Mouse (Mus musculus) megakaryocyte, embryonic 14.5 days (primary cell): ENCODE results near the gene Mettl27. TPM values are rescaled to one million over a fixed set of nuclear protein-coding genes. Genes with fewer than 3 reads are reported as not detected.
"Not testable (repeated sequence)": the region's sequence is repeated elsewhere in the genome, so short reads cannot be mapped to it uniquely, and the experiment has no call there.

Source experiments
- H3K27me3 ChIP-seq: replicated peaks from 2 replicates; pipeline ENCODE3; 2012; ENCODE audit warnings: inconsistent platforms
- H3K36me3 ChIP-seq: replicated peaks from 2 replicates; pipeline ENCODE3; 2012; ENCODE audit warnings: low read length, inconsistent platforms, mixed read lengths
- H3K4me1 ChIP-seq: 2 replicates; pipeline ENCODE4 v1.6.1; 2012; ENCODE audit warnings: inconsistent platforms
- H3K4me3 ChIP-seq: replicated peaks from 2 replicates; pipeline ENCODE3; 2012; ENCODE audit warnings: moderate library complexity, mild to moderate bottlenecking, inconsistent platforms
- H3K9me3 ChIP-seq: 2 replicates; pipeline ENCODE4 v1.6.1; 2012; ENCODE audit warnings: inconsistent platforms
- FLI1 ChIP-seq: IDR thresholded peaks from 2 replicates; pipeline ENCODE4 v1.6.1; 2012; ENCODE audit warnings: low read length, inconsistent platforms, mixed read lengths
- GATA1 ChIP-seq: IDR thresholded peaks from 3 replicates; pipeline ENCODE4 v1.6.1; 2012; ENCODE audit warnings: mixed read lengths, low read length, inconsistent platforms, borderline replicate concordance
- polyA plus RNA-seq: library from polyadenylated mRNA; stranded (reverse); fragments of >175 nt; gene quantifications from 2 replicates; pipeline ENCODE4 v1.2.3, GENCODE M21; 2012; ENCODE audit warnings: low replicate concordance; ENCODE audit not compliant: insufficient read depth

The Mettl27 gene
- polyA plus RNA-seq, 1 experiment, result 34.3 TPM

DNA sequence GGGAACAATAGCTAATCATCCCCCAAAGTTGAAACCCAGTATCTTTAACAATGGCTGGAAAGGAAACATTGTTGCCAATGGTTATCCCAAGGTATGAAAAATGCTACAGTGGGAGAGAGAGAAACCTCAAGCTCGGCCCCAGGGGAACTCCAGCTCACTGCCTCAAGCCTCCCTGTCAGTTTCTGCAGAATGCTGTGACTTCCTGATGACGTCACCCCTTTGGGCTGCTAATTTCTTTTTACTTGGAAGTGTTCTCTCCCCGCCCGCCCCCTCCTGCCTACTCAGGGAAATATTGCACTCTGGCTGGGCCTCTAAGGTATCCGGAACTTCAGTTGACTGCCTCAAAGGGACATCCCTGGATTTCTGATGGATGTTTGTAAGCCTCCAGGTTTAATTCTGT is 31.4 kb downstream of the Mettl27 start:
- Histone ChIP-seq H3K27me3 (peaks cover 17% of the 10 kb centered on the region), H3K4me3 (no peak overlapping the region), H3K4me1 (peaks cover 68% of the 10 kb centered on the region), H3K9me3 (no peaks in the 10 kb centered on the region), H3K36me3 (no peaks in the 10 kb centered on the region)
- TF ChIP-seq GATA1 (no peak), FLI1 (no peak)

DNA sequence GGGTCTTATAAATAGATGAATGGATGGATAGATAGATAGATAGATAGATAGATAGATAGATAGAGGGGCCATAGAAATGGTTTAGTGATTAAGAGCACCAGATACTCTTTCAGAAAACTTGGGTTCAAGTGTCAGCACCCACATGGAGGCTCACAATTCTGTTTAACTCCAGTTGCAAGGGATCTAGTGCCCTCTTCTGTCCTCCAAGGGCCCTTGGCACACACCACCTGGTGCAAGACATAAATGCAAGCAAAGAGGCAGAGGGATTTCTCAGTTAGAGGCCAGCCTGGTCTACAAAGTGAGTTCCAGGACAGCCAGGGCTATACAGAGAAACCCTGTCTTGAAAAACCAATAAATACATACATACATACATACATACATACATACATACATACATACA is 32.5 kb downstream of the Mettl27 start:
- Histone ChIP-seq H3K4me1 (peaks cover 57% of the 10 kb centered on the region), H3K27me3 (peaks cover 21% of the 10 kb centered on the region)
- H3K4me3 ChIP-seq, H3K9me3 ChIP-seq, H3K36me3 ChIP-seq: not testable (repeated sequence)

DNA sequence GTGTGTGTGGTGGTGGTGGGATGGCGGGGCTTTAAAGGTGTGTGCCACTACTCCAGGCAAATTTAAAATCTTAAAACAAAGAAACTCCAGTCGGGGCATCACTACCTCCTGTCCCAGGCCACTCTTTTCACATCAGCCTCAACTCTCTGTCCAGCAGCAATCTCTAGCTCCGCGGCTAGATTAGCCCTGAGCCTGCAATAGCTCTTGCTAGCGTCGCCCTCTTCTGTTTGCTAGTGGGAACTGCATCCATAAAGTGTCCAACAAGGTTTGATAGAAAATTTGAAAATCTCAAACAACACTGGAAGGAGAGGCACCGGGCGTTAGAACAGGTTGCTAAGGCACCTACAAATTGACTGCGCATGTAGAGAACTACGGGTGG is 33.3 kb downstream of the Mettl27 start:
- peak overlapping the region; percentile 90 for H3K4me3 ChIP-seq

DNA sequence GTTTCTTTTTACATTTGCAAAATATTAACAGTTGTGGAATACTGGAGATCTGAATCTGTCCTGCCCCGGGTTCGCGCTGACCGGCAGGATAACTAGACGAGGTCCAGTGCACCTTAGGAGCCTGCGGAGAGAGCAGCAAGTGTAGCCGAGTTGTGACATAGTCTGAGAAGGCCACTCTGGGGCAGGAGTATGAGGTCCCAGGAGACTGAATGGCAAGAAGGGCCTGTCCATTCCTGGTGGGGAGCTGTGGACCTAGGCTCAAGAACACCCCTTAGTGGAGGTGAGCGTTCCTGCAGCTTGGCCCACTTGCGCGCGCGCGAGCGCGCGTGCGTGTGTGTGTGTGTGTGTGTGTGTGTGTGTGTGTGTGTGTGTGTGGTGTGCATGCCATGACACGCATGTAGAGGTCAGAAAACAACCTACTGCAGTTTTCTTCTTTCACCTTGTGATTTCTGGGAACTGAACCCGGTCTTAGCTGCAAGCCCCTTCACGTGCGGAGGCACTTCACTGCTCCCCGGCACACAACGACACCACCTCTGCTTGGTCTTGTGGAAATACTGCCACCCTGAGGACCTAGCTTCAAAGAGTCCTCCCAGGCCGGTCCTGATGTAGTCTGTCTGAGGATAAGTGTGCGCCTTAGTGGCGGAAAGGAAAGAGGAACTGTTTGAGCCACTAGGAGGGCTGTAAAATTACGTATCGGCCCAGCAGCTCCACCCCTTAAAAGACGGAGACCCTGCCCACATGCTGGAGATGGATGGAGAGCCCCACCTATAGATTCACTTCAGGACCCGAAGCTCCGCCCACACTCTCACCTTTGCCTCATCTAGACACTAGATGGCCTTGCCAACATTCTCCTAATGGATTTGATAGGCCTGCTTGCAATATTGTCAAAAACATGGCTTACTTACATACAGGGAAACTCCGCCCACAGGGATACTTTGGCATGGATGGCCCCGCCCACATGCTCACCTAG is 34.0 kb downstream of the Mettl27 start:
- peak overlapping the region; percentile 90 for H3K4me3 ChIP-seq
- H3K9me3 ChIP-seq, result no peaks in the 10 kb centered on the region
- peaks cover 42% of the 10 kb centered on the region for H3K4me1 ChIP-seq
- TF ChIP-seq FLI1 (no peak), GATA1 (no peak)
- H3K27me3 ChIP-seq, result peaks cover 24% of the 10 kb centered on the region
- no peaks in the 10 kb centered on the region for H3K36me3 ChIP-seq

More for the DNA sequence above, 33.3 kb downstream of the Mettl27 start:
- Histone ChIP-seq H3K36me3 (no peaks in the 10 kb centered on the region), H3K9me3 (no peaks in the 10 kb centered on the region), H3K4me1 (peaks cover 49% of the 10 kb centered on the region), H3K27me3 (peaks cover 21% of the 10 kb centered on the region)
- no peak for TF ChIP-seq GATA1
- TF ChIP-seq FLI1, result no peak

DNA sequence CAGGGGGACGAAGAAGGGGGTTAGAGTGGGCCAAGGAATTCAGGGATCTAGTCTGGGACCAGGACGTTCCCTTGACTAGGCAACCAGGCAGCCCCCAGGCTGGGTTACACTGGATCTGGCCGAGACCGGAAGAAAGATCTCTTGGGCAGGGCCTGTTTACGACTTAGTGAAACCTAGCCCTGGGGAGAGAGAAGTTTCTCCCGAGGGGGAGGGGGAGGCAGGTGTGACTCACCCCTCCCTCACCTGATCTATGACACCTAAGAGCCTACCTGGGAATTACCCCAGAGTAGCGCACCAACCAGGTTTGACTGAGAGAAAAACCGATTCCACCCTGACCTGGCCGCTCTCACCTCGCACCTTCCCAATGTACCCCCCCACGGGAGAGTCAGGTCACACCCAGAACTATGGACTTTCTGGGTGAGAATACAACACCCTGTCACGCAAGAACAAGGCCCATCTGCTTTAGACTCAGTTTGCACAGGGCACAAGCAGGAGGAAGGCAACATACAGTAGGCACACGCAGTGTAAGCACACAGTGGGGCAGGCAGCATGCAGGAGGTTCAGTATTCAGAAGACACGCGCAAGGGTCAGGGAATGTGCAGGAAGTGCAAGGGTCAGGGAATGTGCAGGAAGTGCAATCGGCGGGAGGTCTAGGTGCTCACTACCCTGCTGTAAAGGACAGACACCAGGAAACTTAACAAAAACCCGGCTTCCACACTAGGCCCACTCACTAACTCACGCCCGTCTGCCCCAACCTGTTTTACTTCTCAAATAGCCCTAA is 35.2 kb downstream of the Mettl27 start:
- Histone ChIP-seq H3K36me3 (no peaks in the 10 kb centered on the region), H3K4me3 (peak overlapping the region; percentile 50), H3K9me3 (no peaks in the 10 kb centered on the region), H3K27me3 (peaks cover 24% of the 10 kb centered on the region), H3K4me1 (peaks cover 36% of the 10 kb centered on the region)
- TF ChIP-seq GATA1, result no peak
- TF ChIP-seq FLI1, result no peak

DNA sequence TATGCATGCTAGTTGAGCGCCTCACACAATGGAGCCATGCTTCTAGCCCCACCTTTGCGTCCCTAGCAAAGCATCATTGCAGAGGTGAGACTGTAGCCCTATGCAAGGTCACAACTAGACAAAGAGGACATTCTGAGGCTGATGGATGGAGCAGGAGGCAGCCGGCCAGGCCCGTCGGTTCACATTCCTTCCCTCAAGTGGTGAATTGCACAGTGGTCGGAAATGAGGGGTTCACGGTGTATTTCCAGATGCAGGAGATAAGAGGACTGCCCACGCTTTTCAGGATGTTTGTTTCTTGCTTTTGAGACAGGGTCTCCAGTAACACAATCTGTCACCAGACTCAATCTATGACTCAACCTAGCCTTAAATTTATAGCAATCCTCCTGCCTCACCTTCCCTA is 38.5 kb downstream of the Mettl27 start:
- no peak overlapping the region for H3K4me3 ChIP-seq
- peaks cover 24% of the 10 kb centered on the region for H3K27me3 ChIP-seq
- no peaks in the 10 kb centered on the region for H3K9me3 ChIP-seq
- H3K4me1 ChIP-seq, result peaks cover 41% of the 10 kb centered on the region
- TF ChIP-seq FLI1 (no peak), GATA1 (no peak)
- no peaks in the 10 kb centered on the region for H3K36me3 ChIP-seq

DNA sequence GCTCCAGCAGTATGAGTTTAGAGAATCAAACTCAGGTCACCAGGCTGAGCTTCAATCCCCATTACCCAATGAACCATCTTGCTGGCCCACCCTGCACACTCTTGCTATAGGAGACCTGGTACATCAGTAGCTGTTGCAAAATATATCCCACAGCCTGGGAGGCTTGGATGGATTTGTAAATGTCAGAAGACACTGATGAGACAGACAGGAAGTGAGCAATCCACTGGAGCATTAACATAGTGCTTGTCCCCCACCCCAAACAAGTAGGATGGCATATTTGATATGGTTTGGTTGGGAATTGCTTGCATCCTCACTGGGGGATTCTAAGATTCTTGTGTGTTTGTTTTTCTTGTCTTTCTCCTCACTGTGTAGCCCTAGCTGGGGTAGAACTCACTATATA is 40.9 kb downstream of the Mettl27 start:
- no peaks in the 10 kb centered on the region for H3K9me3 ChIP-seq

DNA sequence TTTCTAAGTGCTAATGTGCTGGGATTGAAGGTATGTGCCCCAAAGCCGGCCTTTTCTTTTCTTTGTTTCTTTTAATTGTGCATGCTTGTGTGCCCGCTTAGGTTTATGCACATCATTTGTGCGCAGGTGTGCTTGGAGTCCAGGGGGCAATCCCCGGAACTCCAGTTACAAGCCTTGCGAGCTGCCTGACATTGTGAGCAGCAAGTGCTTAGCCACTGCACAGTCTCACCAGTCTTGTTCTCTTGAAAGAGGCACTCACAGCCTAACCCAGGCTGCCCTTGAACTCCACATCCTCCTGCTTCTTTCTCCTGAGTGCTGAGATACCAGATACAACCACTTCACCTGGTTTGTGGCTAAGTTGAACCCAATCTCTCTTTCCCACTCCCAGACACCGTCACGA is 41.4 kb downstream of the Mettl27 start:
- Histone ChIP-seq H3K27me3 (peaks cover 11% of the 10 kb centered on the region), H3K9me3 (no peaks in the 10 kb centered on the region), H3K4me3 (no peak overlapping the region), H3K36me3 (no peaks in the 10 kb centered on the region), H3K4me1 (peaks cover 46% of the 10 kb centered on the region)
- TF ChIP-seq GATA1, result no peak
- no peak for TF ChIP-seq FLI1

More for the DNA sequence above, 40.9 kb downstream of the Mettl27 start:
- Histone ChIP-seq H3K4me1 (peaks cover 46% of the 10 kb centered on the region), H3K4me3 (no peak overlapping the region), H3K36me3 (no peaks in the 10 kb centered on the region), H3K27me3 (peaks cover 12% of the 10 kb centered on the region)
- TF ChIP-seq FLI1 (no peak), GATA1 (no peak)

DNA sequence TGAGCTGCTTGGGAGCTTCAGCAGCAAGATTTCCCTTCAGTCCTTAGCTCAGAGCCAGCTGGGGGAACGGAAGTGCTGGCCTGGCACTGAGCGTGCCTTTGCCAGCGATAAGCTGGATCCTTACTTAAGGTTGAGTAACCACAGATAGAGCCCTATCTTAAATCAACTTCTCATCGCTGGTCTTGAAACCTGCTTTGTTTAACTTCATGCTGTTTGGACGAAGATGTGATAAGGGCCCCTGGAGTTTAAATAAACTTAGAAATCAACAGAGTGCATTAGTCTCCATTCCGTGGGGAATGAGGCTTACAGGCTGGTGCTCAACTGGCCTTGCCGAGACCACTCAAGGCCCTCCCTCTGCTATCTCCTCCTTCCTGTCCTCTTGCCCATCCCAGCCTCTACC is 42.1 kb downstream of the Mettl27 start:
- TF ChIP-seq GATA1 (no peak), FLI1 (no peak)
- Histone ChIP-seq H3K4me1 (peaks cover 46% of the 10 kb centered on the region), H3K9me3 (no peaks in the 10 kb centered on the region), H3K27me3 (peaks cover 11% of the 10 kb centered on the region), H3K36me3 (no peaks in the 10 kb centered on the region), H3K4me3 (peak overlapping the region; percentile 81)

DNA sequence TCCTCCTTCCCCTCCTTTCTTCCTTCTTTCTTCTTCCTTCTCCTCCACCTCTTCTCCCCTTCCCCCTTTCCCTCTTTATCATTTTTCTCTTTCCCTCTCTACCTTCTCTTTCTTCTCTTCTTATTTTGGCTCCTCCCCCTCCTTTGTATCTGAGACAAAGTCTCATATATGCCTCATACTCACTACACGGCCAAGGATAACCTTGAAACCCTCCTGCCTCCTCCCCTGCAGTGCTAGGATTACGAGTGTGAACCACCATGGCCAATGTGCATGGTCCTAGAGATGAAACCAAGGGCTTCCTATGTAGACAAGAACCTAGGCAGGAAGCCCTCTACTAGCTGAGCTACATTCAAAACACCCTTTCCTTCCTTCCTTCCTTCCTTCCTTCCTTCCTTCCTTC is 42.8 kb downstream of the Mettl27 start:
- Histone ChIP-seq H3K36me3 (no peaks in the 10 kb centered on the region), H3K4me3 (no peak overlapping the region), H3K27me3 (peaks cover 10% of the 10 kb centered on the region), H3K4me1 (peaks cover 46% of the 10 kb centered on the region), H3K9me3 (no peaks in the 10 kb centered on the region)
- TF ChIP-seq GATA1 (no peak), FLI1 (no peak)

DNA sequence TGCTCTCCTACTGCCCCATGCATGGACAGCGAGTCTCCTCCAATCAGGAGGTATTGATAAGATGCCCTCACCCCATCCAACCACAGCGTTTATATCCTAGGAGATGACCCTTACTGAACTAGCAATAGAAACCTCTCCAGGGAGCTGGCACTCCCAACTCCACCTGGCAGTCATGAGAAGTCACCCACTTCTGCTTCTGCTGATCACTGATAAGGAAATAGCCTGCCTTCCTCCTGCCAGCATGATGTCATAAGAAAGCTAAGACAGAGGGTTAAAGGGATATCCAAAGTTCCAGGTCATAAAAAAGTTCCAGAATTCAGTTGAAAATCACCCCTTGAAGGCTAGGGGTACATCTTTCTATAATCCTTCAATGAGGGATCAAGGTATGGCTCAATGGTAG is 44.0 kb downstream of the Mettl27 start:
- Histone ChIP-seq H3K36me3 (no peaks in the 10 kb centered on the region), H3K4me1 (peaks cover 48% of the 10 kb centered on the region), H3K4me3 (no peak overlapping the region), H3K9me3 (no peaks in the 10 kb centered on the region), H3K27me3 (peaks cover 7% of the 10 kb centered on the region)
- TF ChIP-seq GATA1 (no peak), FLI1 (no peak)
